Mouse (Mus musculus): ENCODE measurements around the gene Zc3h12c. TPM values are rescaled to one million over a fixed set of nuclear protein-coding genes. Genes with fewer than 3 reads are reported as not detected.

Zc3h12c gene
- polyA plus RNA-seq, 2 experiments from 2014 or later: 0.95 to 1.2 TPM

DNA sequence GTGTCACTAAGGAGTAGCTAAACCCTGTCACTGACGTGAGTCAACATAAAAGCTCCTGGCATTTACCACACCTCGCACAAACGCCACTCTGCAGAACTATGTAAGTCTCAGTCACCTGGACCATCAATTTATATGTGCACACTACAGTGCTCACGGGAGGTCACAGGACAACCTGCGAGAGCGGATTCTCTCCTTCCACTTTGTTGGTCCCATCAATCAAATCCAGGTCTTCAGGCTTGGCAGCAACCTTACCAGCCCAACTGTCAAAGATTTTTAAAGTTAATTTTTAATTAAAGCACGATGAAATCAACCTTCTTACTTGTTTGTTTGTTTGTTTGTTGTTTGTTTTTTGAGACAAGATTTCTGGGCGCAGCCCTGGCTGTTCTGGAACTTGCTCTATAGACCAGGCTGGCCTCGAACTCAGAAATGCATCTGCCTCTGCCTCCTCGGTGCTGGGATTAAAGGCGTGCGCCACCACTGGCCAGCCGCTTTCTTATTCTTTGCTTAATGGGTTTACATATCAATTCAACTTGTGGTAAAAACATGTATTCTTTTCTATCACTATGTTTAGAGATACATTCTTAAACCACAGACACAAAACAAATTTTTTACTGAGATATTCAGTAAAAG, 3.2 kb downstream of the Zc3h12c start:
- ATAC-seq: no peak

DNA sequence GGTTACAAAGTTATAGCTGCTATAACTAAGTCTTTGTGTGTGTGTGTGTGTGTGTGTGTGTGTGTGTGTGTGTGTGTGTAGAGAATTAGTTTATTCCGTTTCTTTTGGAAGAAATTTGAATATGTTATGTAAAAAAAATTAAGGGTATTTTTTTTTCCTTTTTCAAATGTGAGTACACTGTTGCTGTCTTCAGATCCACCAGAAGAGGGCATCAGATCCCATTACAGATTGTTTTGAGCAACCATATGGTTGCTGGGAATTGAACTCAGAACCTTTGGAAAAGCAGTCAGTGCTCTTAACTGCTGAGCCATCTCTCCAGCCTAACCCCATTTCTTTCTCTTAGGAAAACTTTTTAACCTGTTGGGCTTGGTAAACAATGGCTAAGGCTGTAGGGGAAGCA, 7.9 kb downstream of the Zc3h12c start:
- ATAC-seq: no peak

DNA sequence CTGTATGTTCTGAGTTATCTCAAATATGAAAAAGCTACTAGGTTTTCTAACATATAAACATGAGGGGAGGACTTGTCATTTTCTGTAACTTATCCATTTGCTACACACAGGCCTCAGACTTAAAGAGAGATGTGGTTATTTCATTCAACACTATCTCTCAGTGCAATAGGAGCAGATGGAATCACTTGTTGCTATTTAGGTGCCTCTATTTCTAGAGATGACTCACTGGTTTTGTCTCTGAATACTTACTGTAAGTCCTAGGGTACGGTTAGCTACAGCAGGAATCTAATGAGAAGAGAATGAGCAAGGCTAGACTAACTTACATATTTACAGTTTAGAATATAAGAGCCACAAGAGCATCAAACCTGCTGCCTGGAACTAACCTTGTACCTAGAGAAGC, 9.8 kb downstream of the Zc3h12c start:
- no peak for ATAC-seq

DNA sequence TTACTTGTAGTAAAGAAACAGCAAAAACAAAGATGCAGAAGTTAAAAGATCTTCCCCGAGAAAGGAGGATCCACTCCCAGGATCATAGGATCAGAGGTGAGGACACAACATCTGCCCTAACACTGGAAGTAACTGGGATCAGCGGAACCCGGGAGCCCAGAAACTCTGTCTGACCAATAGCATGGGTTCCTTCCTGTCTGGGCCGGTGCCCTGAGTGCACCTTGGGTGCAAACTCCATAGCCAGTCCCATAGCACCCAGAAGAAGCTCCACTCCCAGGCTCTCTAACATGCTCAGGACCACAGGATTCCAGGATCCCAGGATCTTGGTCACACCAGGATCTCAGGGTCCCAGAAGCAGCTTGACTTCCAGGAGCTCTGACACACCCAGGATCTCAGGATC, 13.0 kb downstream of the Zc3h12c start:
- no peak for ATAC-seq

DNA sequence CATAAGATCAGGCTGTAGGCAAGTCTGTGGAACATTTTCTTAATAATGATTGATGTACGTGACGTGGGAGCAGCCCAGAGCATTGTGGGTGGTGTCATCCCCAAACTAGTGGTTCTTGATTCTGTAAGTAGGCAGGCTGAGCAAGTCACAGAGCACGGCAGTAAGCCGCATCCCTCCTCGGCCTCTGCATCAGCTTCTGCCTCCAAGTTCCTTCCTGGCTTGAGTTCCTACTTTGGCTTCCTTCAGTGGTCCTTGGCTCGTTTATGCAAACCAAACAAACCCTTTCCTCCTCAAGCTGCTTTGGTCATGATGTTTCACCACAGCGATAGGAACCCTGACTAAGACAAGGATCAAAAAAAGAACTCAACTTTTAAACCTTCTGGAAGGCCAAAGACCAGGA, 14.1 kb downstream of the Zc3h12c start:
- ATAC-seq: no peak

DNA sequence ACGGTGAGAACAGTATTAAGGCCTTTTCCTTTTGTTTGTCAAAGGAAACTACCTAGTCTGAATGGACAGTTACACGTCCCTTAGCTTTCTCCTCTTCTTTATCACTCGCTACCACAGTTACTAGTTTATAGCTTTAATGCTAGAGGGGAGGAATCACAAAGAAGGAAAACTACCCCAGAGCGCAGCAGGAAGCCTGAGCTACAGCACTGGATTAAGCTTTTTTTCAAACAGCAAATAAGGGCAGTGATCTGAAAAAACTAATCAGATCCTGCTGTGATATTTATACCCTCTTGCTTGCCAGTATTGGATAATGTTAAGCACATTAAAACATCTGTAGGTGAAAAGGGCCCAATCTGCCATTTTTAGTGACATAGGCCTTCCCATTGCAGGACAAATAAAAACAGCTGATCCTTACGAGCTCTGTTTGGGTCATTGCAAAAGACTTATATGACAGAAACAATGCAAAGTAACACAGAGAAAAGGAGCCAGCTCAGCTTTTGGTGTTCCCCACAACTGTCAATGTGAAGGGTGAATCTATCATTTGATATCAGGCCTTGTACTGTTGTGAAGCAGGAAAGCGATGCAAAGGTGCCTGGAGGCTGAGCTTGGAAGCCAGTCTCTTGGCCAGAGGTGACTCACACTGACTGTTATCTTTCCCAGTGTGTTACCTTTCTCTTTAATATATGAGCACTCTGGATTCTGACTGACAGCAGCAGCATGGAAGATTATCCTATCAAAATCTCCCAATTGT, 16.1 kb downstream of the Zc3h12c start:
- ATAC-seq: no peak

DNA sequence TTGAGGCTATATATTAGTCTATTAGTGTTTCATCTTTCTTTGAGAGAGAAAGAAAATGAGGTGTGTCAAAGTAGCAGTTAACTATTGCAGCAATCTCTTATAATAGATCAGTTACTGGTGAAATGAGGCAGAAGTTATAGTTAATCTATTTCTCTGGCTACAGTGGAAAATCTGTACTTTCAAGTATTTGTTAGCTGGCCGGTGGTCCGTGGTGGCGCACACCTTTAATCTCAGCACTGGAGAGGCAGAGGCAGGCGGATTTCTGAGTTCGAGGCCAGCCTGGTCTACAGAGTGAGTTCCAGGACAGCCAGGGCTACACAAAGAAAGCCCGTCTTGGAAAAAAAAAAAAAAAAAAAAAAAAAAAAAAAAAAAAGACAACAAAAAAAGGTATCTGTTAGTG, 18.6 kb downstream of the Zc3h12c start:
- ATAC-seq: no peak

DNA sequence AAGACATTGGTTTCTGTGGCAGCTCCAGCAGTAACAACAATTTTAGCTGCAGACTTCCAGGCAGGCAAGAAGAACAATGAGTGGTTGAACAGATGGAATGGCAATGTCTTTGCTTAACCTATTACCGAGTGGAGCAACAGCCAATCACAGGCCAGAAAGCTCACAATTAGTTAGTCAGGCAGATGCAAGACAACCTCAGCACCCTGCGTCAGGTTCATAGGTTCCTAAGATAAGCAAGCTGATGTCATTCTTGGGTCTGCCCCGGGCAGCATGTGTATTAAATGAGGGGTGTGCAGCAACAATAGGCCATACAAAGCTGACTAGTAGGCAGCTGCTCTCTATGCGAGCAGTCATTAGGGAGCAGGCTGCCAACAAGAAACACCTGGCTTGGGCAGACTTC, 19.1 kb downstream of the Zc3h12c start:
- ATAC-seq: no peak

DNA sequence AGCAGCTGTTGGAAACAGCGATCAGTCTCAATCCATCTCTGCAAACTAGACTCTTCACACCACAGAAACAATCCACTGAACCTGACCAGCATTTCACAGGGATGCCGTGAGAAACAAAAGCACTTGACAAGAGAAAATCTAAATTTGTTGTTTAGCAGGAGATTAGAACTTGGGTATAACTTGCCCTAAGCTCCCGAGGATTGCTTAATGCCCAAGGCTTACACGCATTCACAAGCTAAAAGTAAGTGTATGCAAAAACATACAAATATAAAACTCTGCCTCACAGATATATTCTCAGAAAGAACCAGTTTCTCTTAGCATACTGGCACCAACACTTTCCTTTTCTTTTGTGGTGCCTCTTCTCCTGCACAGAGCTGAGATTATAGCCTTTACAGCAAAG, 19.5 kb downstream of the Zc3h12c start:
- ATAC-seq: no peak

DNA sequence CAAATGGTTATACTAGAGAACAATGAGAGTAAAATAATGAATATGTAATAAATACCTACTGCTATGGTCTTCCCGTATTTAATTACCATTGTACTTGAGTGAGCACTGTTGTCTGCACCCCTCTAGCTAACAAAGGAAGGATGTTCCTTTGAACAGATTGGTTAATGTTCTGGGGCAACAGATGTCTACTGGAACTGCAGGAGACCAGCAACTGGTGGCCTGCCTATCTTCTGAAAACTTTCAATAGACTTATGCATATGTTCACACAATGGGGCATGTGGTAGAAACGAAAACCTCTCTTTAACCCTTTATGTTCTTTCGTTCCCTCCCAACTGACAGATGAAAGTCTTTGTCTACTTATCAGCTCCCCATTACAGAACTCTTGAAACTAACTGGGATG, 20.1 kb downstream of the Zc3h12c start:
- no peak for ATAC-seq

DNA sequence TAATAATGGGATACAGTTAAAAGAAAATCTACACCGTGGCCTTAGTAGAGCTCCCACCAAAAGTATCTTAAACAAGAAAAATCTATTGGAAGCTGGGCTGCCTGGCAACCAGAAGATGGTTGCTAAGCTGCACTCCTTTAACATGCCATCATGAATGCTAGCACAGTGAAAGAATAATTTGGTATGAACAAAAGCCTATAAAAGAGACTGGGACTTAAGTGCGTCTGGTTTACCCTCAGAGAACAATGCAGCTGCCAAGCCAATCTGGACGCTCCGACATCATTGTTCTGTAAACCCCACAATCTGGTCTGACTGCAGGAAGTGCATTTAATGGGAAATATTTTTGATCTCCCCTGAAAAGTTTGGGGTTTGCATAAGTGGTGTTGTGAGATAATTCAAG, 22.1 kb downstream of the Zc3h12c start:
- no peak for ATAC-seq

DNA sequence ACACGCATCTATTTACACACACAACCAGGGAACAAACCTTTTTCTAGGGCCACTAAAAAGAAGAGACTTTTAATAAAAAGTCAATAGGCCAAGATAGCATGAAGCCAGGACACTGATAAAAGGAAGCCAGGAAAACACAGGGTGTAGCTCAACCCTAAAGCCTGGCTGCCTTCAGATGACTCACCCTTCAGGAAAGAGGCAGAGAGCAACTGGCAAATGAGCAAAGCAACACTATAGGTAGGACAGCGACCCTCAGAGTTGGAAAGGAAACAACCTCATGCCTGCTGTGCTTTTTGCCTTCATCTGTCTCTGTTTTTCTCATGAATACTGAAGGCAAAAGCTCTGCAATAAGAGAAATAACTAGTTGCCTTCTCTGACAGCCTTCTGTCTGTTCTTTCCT, 35.6 kb downstream of the Zc3h12c start:
- ATAC-seq: no peak

DNA sequence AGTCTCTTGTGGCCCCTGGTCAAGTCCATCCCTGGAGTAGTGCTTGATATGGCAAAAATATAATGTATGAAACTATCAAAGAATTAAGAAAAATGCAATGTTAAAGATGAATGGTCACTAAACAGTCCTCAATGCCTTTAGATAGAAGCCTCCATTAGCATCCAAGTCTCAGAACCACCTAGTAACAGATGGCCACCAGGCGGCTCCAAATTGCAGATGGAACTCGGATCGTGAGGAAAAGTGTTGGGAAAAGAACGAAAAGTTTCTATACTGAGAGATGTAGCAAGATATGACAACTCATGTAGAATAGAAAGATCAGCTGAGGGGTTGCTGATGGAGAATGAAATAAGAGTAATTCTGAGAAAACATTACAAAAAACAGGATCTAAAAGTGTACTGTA, 38.0 kb downstream of the Zc3h12c start:
- ATAC-seq: no peak

DNA sequence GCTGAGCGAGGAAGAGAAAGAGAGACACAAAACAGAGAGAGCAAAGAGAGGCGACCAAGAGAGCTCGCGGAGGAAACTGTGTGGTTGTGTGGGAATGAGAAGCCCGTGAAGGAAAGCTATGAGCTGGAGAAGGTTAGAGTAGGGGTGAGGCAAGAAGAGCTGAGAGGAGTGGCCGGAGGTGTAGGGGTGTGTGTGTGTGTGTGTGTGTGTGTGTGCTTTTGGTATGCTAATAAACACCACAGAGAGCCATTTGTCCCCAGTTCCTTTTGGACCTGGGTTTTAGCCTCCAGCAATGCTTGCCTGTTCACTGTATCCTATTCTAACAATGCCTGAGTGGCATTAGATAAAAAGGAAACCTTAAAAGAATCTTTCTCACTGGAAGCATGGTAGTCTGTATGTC, 43.1 kb downstream of the Zc3h12c start:
- ATAC-seq: no peak

DNA sequence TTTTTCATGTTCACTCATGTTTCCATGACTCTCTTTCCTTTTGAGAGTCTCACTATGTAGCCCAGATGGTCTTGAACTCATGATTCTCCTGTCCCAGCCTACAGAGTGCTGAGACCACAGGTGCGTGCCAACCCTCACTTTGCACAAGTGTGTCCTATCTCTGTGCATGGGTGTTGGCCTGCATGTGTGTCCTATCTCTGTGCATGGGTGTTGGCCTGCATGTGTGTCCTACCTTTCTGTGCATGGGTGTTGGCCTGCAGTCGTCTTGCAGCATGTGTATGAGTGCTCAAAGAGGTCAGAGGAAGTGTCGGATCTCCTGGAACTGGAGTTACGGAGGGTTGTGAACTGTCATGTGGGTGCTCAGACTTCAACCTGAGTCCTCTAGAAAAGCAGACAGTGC, 49.2 kb downstream of the Zc3h12c start:
- no peak for ATAC-seq

DNA sequence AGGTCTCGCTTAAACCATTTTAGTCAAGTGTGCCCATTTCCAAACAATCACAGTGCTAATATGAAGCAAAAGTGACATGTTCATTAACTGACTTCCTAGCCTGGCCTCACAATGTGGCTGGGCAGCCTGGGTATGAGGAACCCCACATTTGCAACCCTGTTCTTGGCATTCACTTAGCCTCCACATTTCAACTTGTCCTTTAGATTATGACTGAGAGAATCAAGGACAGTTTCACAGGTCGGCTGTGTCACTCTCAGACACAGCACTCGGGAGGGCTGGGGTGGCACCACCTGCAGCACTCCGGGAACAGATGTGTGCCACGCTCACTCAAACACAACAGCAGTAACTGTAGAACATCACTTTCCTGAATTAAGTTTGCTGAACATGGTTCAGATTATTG, 55.3 kb downstream of the Zc3h12c start:
- no peak for ATAC-seq

DNA sequence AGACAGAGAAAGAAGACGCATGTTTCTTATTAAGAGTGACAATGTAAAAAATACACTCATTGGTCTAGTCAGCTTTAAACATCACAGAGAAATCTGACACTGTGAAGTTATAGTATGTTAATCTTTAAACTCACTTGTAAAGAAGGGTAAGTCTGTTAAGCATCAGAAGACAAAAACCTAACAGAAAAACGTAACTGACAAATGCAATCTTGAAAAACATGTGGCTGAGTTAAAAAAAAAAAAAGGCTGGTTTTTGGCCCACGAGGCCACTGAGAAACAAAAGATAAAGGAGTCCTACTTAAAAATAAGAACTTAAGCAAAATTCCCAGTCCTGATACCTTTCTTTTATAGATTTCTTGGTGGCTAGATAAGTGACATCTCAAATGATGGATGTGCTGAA, 57.6 kb downstream of the Zc3h12c start:
- no peak for ATAC-seq

DNA sequence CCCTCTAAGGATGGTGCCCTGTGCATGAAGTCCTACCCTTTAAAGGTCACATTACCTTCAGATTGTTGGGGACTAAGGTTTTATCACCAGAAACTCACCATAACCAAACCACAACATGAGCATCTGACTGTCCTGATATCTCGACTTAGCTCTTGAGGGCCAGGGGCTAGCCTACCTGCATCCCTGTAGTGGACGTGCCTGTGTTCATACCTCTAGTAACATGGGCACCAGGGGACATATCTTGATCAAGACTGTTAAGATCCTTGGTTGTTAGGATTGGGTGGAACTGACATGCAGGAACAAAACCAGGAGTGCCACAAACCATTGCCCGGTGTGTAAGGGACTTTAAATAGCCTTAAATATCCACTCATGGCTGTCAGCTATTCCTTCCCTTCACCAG, 61.2 kb downstream of the Zc3h12c start:
- ATAC-seq: no peak

DNA sequence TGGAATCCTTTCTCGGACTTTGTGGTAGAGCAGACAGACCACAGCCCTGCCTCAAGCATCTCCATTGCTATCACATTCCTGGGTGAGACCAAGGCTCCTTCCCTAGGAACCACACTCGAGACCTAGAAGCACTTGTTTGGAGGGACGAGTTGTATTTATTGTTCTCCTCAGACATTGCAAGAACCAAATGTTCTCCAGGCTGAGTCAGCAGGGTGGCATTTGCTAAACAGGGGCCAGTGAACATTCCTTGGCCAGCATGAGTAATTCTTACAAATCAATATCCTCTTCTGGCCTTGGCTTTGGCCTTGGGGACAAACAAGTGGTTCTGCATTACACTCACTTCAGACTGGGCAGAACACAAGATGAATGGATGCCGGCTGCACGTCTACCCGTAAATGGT, 62.9 kb downstream of the Zc3h12c start:
- ATAC-seq: no peak

DNA sequence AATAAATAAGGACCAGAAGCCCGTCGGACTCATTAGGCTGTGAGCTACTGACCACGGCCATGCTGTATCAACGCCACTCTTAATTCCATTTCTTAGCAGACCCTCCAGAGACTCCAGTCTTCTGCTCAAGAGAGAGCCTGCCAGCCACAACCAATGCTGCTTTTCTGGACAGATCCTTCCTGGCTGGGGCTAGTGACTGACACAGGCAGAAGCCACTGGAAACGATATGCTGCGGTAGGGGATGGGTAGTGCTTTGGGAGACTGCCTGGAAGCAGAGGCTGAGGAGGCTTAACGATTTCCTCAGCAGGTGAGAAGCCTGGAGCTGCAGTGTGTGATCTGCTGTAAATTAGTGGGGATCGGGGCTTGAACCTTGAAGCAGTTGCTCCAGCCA, 64.2 kb downstream of the Zc3h12c start:
- no peak for ATAC-seq

DNA sequence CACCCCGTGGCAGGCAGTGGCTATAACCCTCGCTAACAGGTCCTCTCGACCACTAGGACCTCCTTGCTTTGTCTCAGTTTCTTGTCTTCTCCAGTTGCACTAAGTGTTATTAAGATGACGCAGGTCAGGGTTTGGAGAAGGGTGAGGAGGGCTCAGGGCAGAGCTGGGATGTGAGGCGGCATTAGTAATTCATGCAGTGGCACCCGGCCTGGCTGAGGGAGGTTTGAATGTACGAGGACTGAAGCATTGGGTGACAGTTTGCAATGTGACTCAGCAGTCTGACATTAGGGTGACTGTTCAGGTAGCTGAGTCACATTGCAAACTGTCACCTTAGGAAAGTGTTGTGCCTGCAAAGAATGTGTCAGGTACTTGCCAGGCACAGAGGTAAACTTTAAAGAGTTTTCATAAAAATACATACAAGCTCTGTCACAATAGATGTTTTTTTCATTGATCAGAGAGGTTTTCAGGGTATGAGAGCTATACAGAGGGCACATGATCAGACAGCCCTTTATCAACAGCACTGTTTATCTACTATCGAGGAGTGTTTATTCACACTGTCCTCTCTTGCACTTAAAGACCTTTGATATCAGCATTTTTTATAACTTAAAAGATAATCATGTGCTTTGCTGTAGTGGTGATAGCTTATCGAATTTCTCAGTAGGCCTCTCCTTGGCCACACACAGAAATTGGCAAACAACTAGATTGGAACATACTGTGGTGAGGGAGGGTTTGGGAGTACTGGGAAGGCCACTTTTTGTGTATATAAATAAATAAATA, 64.7 kb downstream of the Zc3h12c start:
- no peak for ATAC-seq

DNA sequence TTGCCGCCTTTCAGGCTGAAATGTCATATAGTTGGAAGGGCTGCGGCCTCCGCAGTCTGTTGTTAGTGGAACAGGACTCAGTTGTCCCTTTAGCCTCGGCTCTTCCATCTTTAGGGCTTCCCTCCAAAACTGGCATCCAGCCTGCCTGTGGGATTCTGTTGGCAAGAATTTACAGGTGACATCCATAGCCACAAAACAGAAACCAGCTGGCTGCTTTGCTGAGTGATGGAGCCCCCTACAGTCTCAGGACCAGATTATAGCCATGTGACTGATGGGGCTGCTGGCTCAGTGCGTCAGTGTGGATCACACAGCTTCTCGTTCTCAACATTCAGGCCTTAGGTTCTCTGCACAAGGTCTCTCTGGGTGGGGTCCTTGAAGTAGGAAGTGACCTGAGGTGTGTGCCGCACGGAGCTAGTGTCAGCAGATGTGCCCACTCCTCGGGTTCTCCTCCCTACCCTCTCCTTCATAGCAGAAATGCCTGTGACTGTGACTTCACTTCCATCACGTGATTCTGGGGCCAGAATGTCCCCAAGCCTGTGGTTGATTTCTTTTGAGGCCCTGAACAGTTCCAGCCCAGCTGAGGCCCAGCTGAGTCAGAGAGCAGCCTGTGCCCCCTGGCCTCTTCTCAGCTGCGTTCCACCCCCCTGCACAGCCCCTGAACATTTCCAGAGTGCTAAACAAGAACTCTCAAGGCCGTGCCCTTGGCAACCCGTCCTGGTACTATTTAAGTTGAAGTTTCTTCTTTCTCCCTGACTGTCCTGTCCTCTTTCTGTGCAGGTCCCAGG, 66.1 kb downstream of the Zc3h12c start:
- ATAC-seq: no peak

DNA sequence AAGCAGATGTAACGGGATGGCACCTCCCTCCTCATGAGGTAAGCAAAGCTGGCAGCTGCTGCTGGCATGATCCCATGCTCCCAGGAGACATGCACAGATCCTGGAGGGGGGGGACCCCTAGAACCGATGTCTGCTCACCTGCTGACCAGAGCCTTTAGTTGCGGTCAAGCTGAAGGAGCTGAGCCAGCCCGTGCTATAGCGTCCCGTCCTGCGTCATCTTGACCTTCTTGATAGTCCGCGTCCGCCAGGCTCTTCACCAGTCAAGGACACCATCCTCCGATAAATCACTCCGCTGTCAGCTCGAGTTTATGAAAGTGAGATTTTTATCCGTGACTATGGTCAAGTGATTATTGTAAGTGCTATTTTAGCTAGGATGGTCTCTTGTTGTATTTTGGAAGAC, 67.9 kb downstream of the Zc3h12c start:
- ATAC-seq: no peak
